Mouse (Mus musculus) limb, embryonic 14.5 days (tissue): ENCODE measurements around the gene Stk10. TPM values are rescaled to one million over a fixed set of nuclear protein-coding genes. Genes with fewer than 3 reads are reported as not detected.

Source experiments
- ATAC-seq: fragments of 200-750 bp; cut with Nextera tagmentation; 2 replicates; pipeline ENCODE4 v1.8.0; 2017; ENCODE audit warnings: low read depth, moderate number of reproducible peaks, moderate TSS enrichment; ENCODE audit not compliant: low FRiP score
- DNase-seq: peaks from one replicate; pipeline ENCODE4 v3.0.0-alpha.2; 2015; ENCODE audit warnings: low spot score
- H3K27ac ChIP-seq: fragments of 300-500 bp; sonication (generic); replicated peaks from 2 replicates; pipeline ENCODE4 v1.5.1; 2014; ENCODE audit warnings: low read depth, mild to moderate bottlenecking, low read length, moderate library complexity, mixed read lengths
- H3K27me3 ChIP-seq: fragments of 300-500 bp; sonication (generic); 2 replicates; pipeline ENCODE4 v1.6.1; 2014; ENCODE audit warnings: low read length, mixed read lengths; ENCODE audit not compliant: control insufficient read depth, insufficient read depth
- H3K36me3 ChIP-seq: fragments of 300-500 bp; sonication (generic); 2 replicates; pipeline ENCODE4 v1.6.1; 2014; ENCODE audit warnings: mild to moderate bottlenecking, low read length, moderate library complexity, mixed read lengths; ENCODE audit not compliant: control insufficient read depth, insufficient read depth
- H3K4me1 ChIP-seq: fragments of 300-500 bp; sonication (generic); 2 replicates; pipeline ENCODE4 v1.6.1; 2014; ENCODE audit warnings: antibody characterized with exemption, low read length, mixed read lengths; ENCODE audit not compliant: control insufficient read depth, insufficient read depth
- H3K4me2 ChIP-seq: fragments of 300-500 bp; sonication (generic); replicated peaks from 2 replicates; pipeline ENCODE4 v1.6.1; 2014; ENCODE audit warnings: low read depth, mild to moderate bottlenecking, low read length, moderate library complexity; ENCODE audit not compliant: severe bottlenecking
- H3K4me3 ChIP-seq: fragments of 300-500 bp; sonication (generic); replicated peaks from 2 replicates; pipeline ENCODE4 v1.5.1; 2014; ENCODE audit warnings: low read length
- H3K9ac ChIP-seq: fragments of 300-500 bp; sonication (generic); 2 replicates; pipeline ENCODE4 v1.6.1; 2014; ENCODE audit warnings: mild to moderate bottlenecking, low read depth, low read length, moderate library complexity; ENCODE audit not compliant: severe bottlenecking
- H3K9me3 ChIP-seq: fragments of 300-500 bp; sonication (generic); 2 replicates; pipeline ENCODE4 v1.6.1; 2016; ENCODE audit warnings: low read length; ENCODE audit not compliant: control insufficient read depth
- POLR2A ChIP-seq: fragments of 200-500 bp; IDR thresholded peaks from 2 replicates; pipeline ENCODE4 v1.8.0; 2012; ENCODE audit warnings: inconsistent platforms, mild to moderate bottlenecking, moderate library complexity, borderline replicate concordance; ENCODE audit not compliant: insufficient read depth, insufficient read length; ENCODE audit errors: extremely low read depth
- WGBS: fragments of 180-500 bp; shearing (Covaris S2); extraction: QIAGEN DNeasy Blood & Tissue Kit; methylation state at CpG from one replicate; pipeline ENCODE4 v1.1.7; 2014; 5-methylcytosine and 5-hydroxymethylcytosine counted together
- polyA plus RNA-seq, 2 experiments: library from polyadenylated mRNA; depleted of rRNA in 1 of 2; stranded (reverse) in 1 of 2; unstranded in 1 of 2; fragments of >200 nt; fragmentation: Nextera tagmentation in 1 of 2; extraction: Ambion mirVana in 1 of 2; gene quantifications; 2 replicates each; pipeline versions ENCODE4 v1.2.1 to v1.2.3; 2012 to 2014

The Stk10 gene
- polyA plus RNA-seq, 2 experiments, result 1.9 to 7.1 TPM

GRCm38 (mm10) chr11:32527006-32527405 is 6.1 kb upstream of the Stk10 start:
- Histone ChIP-seq H3K27me3 (no peaks in the 10 kb centered on the region), H3K4me3 (no peak overlapping the region), H3K4me2 (no peak overlapping the region), H3K9me3 (no peaks in the 10 kb centered on the region), H3K27ac (no peak overlapping the region), H3K9ac (no peak overlapping the region), H3K36me3 (peaks cover 15% of the 10 kb centered on the region), H3K4me1 (no peaks in the 10 kb centered on the region)
- no peak for TF ChIP-seq POLR2A
- WGBS, result 87% methylated on average over 4 of the region's 4 CpGs
- ATAC-seq, result no peak
- DNase-seq, result no peak

- ATAC-seq (no peak), DNase-seq (no peak)
- Histone ChIP-seq H3K4me2 (no peak overlapping the region), H3K27me3 (no peaks in the 10 kb centered on the region), H3K4me3 (no peak overlapping the region), H3K9me3 (no peaks in the 10 kb centered on the region), H3K36me3 (peaks cover 11% of the 10 kb centered on the region; the same call in 1 of the 2 replicates), H3K4me1 (0 out of 2 replicates have a peak, but pooled peaks cover 3% of the 10 kb centered on the region), H3K9ac (no peak overlapping the region), H3K27ac (no peak overlapping the region)
- WGBS, result 77% methylated on average over 1 of the region's 1 CpGs
- no peak for TF ChIP-seq POLR2A
Observed at GRCm38 (mm10) chr11:32530151-32530550, 3.0 kb upstream of the Stk10 start.

GRCm38 (mm10) chr11:32531871-32532764 is 987 bp upstream of the Stk10 start, which contains the start of gene Efcab9:
Gene Efcab9 (minus strand): TSS chr11:32532081.
- 5% methylated on average over 33 of the region's 33 CpGs for whole genome bisulfite sequencing
- no peak within 1 kb of the TSS for H3K27ac ChIP-seq
- H3K36me3 ChIP-seq, result peaks cover 5% of the 10 kb centered on the region; the same call in 1 of the 2 replicates
- peak within 1 kb of the TSS; percentile 71 for H3K9ac ChIP-seq
- peak within 1 kb of the TSS; percentile 100 for H3K4me2 ChIP-seq
- H3K9me3 ChIP-seq, result no peaks in the 10 kb centered on the region
- no peak for TF ChIP-seq POLR2A
- ATAC-seq, result peak; percentile 1; the same call in 1 of the 2 replicates
- H3K4me3 ChIP-seq, result peak within 1 kb of the TSS; percentile 68
- 0 out of 2 replicates have a peak, but pooled peaks cover 3% of the 10 kb centered on the region for H3K4me1 ChIP-seq
- no peaks in the 10 kb centered on the region for H3K27me3 ChIP-seq
- DNase-seq, result no peak

GRCm38 (mm10) chr11:32533482-32534261 is 567 bp downstream of the Stk10 start:
- no peak for DNase-seq

GRCm38 (mm10) chr11:32534453-32535075 is 1.5 kb downstream of the Stk10 start:
- no peak overlapping the region for H3K9ac ChIP-seq
- no peak for ATAC-seq
- WGBS, result 71% methylated on average over 7 of the region's 7 CpGs
- no peaks in the 10 kb centered on the region for H3K9me3 ChIP-seq
- no peaks in the 10 kb centered on the region for H3K36me3 ChIP-seq
- peak overlapping the region; percentile 100; the same call in 1 of the 2 replicates for H3K4me2 ChIP-seq
- H3K4me1 ChIP-seq, result 0 out of 2 replicates have a peak, but pooled peaks cover 3% of the 10 kb centered on the region
- no peak for DNase-seq
- no peak overlapping the region for H3K27ac ChIP-seq
- TF ChIP-seq POLR2A, result no peak
- H3K27me3 ChIP-seq, result no peaks in the 10 kb centered on the region
- peak overlapping the region; percentile 68; the same call in 1 of the 2 replicates for H3K4me3 ChIP-seq

More at GRCm38 (mm10) chr11:32533482-32534261, 567 bp downstream of the Stk10 start:
- H3K4me2 ChIP-seq, result peak overlapping the region; percentile 100
- H3K27me3 ChIP-seq, result no peaks in the 10 kb centered on the region
- H3K27ac ChIP-seq, result no peak overlapping the region
- H3K9ac ChIP-seq, result peak overlapping the region; percentile 71
- ATAC-seq, result peak; percentile 47
- H3K4me1 ChIP-seq, result 0 out of 2 replicates have a peak, but pooled peaks cover 3% of the 10 kb centered on the region
- H3K36me3 ChIP-seq, result no peaks in the 10 kb centered on the region
- under 1% methylated on average over 23 of the region's 24 CpGs for WGBS
- peak overlapping the region; percentile 68 for H3K4me3 ChIP-seq
- no peaks in the 10 kb centered on the region for H3K9me3 ChIP-seq
- TF ChIP-seq POLR2A, result no peak
